Mouse (Mus musculus): ENCODE data around the gene Figla.
A peak's percentile ranks its signal among the peaks of the same experiment; 100 is the strongest.

Figla gene

DNA sequence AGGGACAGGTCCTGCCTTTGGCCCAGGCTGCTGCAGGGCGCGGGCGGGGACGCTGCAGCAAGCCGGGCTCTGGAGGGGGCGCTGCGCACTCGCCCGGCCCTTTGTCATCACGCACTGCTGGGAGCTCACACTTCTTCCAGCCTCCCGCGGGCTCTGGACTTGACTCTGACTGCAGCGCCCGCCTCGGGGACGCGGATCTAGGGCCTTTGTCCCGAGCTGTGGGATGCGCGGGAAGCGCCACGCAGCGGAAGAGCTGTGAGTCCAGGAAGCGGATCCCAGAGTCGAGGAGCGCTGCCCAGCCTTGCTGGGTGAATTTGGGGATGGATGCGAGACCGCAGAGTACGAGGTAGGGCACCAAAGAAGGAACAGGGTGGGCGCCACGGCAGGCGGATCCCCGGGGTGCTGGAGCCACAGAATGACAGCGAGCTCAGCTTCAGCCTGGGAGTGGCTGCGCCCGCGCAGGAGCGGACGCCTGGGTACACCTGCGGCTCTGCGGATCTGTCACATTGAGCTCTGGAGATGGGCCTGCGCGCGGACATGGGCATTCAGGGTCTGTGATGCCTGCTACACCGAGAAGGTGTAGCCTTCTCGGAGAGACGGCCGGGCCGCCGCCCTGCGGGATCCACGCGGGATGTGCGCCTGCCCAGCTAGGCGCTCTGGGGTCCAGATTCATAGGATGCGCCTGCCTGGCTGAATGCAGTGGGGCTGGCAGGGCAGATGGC lies 12.8 kb downstream of the Figla start, which contains the start of gene Add2:
Add2 (plus strand) TSS at position 81 of the 722 bp plus-strand sequence.
- peak; percentile 55 to 69 for DNase-seq

DNA sequence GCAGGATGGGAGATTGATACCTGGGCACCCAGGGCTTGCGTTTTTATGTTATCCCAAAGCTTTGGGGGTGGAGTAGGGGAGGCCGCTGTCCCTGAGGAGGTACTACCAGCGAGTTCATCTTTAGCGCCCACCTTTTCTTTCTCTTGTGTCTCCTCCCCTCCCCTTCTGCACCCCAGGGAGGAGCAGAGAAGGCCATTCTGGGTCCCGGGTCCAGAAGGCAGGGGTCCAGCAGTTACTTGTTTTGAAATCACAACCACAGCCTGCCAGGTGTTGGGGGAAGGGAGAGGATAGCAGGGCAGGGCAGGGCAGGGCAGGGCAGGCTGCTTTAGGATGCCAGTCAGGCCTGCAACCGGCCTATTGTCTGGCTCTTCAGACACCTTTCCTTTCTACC lies 13.3 kb downstream of the Figla start:
- DNase-seq, result no peak

DNA sequence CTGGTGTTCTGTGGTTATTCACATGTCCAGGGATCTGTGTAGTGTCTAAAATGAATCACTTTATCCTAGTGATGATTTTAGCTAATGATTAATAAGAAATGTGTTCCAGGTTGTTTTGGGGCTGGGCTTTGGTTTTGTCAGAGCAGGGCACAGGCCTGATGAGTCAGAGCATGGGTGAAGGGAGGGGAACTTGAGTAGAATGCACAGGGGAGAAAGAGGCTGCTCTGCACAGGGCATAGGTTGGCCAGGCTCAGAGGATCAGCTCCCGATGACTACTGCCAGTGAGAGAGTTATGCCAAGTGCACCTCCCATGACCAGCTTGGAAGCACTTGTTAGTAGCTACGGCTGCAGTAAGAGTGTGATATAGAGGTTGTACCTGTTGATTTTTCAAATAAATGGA lies 15.6 kb downstream of the Figla start:
- DNase-seq, result no peak

DNA sequence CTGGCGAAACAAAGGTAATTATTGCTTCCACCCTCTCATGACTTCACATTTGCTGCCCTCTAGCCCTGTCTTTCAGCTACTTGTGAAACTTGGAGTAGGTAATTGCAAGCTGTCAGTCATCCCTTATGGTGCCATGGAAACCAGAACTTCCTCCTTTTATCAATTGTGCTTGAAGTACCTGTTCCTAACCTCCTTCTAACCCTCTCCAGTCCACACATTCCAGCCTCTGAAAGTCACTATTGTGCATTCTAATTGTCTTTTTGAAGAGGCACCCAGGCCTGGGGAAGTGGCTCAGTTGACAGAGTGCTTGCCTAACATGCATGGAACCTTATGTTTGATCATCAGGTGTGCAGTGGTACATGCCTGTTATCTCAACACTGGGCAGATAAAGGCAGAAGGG lies 17.7 kb downstream of the Figla start:
- no peak for DNase-seq

DNA sequence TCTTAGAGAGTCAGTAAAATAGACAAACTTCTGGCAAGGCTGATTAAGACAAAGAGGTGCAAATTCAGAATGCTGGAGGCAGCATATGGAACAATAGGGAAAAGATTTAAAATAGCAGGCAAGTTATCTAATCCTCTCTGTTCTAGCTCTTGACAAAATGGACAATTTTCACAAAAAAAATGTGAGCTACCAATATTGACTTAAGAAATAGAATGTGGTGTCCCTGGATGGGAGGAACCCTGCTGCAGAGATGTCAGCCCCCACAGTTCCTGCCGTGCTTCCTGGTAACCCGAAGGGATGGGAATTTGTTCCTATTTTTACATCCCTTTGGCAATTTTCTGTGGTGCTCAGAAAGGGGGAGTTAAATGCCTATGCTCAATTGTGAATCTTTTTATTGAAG lies 22.9 kb downstream of the Figla start:
- DNase-seq, result no peak

DNA sequence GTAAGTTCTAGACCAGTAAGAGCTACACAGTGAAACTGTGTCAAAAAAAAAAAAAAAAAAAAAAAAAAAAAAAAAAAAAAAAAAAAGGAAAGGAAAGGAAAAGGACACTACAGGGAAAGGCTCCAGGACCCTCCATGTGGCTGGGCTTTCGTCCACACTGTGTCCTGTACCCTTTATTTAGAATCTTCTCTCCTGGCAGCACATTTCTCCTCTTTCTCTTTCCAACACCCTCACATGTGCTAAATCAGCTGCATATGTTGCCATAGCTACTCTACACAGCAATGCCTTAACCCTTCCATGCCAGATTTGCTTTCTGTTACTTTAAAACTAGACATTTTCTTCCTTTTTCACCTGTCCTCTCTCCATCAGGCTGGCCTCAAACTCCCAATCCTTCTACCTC lies 24.2 kb downstream of the Figla start:
- DNase-seq, result no peak

DNA sequence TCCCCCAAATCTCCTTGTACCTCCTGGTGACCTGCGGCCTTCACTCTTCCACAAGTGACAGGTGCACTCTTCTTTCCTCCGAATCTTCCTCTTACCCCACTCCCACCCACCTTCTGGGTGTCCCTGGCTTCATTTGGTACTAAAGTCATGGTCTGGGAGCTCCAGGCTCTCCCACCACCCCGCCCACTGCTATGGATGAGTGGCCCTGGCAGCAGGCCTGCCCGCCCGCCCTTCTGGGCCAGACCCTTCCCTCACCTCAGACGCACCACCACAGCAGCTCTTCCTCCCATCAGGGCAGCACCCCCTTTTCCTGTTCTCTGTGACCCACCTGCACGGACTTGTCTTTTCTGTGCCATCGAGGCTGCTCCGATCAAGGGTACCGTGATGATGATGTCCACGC lies 31.5 kb downstream of the Figla start:
- DNase-seq, result peak; percentile 29 to 47

DNA sequence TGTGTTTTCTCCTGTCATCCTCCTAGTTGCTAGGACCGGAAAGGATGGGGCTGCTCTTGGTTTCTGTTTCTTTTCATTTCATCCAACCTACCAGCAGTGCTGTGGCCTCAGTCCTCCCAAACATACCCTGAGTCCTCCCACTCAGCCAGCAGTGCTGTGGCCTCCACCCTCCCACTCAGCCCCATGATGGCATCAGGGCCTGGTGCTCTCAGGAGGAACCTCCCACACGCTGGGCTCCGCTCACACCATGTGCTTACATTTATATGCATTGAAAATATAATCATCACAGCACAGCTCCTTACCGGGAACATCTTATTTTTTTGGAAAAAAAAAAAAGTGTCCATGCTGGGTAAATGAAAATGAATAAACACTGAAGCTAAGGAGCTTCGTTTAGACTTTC lies 32.5 kb downstream of the Figla start:
- DNase-seq, result peak; percentile 20 to 36

DNA sequence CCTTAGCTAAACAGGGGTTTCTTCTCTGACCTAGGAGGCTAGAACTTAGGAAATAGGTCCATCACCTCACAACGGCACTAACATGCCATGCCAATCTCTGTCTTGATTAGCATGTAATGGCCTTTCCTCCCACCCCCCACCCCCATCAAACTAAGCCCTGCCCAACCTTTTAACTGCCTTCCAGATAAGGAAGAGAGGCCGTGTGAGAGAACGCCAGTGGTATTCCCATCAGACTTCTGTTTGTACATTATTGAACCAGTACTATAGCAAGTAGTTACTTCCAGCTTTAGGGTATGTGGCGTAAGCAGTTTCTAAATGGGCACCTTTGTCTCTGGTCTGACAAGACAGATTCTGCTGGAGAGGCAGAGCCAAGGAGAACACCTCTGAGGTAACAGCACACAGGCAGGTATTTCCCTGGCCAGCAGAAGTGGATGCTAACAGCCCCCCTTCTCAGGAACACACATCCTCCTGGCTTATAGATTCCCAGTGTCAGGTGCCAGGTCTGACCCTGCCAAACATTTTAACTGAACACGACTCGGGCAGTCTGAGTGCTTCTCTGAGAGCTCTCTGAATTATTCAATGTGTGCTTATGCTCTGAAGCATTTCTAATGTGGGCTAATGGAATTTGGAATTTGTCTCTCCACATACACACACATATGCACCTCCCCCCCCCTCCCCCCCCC lies 34.8 kb downstream of the Figla start:
- DNase-seq, result no peak

DNA sequence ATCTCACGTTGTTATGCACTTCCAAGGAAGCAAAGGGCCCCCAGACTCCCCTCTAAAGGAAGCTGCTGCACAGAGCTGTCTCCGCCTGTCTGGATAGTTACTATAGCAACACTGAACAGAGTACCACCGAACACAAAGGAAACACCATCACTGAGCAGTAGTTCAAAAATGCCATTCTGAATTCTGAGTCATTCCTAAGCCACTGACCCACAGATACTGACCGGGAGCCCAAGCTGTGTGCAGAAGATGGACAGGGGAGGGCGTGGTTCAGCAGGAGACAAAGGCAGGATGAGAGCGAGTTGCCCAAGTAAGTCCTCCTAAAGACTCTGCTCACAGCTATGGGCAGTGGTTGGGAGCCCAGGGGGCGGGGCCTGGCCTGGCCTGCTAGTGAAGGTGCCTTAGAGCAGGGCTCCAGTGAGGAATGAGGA lies 36.1 kb downstream of the Figla start:
- peak; percentile 29 to 49 for DNase-seq

DNA sequence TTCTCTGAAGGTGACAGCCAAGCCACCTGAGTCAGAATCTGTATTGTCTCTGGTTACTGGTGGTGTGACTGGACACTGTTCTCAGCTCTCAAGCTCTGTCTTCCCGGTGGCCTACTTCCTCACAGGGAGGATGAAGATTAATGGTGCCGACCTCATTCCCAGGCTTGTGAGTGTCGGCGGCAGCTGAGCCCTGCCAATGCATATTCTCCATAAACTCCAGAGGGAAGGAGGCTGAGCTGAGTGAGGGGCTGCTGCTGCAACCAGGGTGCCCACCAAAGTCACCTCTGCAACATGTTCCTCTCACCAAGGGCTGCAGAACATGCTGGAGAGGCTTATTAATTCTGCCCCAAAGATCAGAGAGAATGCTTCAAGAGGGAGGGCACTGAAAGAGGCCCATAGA lies 36.6 kb downstream of the Figla start:
- no peak for DNase-seq

DNA sequence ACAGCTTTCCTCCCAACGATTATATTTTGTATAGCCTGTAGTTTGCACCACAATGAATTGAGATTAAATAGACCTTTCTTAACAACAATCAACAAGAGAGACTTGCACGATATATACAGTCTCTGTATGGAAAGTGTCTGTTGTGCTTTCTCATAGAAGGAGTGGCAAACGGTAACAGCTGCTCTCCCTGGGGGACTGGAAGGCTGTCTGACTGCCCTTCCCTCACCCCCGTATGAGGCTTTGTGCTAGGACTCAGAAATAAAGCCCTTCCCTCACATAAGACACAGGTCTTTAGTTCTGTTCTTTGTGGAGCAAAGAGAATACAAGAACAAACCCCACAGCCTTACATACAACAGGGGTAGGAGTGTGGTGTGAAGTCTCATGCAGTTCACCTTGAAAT lies 37.1 kb downstream of the Figla start:
- DNase-seq, result no peak

DNA sequence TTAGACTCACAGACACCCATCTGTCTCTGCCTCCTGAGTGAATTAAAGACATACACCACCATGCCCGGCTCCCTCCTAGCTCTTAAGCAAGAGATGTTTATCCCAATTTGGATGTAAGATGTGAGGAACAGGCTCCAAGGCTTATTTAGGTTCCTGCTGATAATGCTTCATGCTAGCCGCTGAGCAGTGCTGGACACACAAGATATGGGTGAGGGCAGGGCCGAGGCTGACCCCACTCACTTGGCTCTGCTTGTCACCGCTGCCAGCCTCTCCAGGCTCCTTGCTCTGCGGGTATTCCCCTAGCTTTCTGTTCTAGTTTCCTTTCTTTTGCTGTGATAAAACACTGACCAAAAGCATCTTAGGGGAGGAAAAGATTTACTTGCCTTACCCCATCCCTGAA lies 37.6 kb downstream of the Figla start:
- no peak for DNase-seq

DNA sequence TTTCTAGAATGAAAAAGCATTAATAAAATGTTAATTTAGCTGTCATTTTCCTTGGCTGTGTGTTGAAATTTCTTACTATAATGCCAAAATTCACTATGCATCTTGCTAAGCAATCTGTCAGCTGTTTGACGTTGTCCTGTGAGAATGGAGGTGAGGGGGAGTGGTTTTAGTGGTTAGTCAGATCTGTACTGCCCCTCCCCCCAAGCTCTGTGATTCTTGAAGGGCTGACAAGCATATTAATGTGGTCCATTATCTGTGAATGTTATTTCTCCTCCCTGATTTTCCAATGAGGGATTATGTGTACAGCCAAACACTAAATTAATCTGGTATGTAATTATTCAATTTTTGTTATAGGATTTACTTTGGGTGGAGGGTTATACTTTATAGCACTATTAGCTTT lies 42.5 kb downstream of the Figla start:
- no peak for DNase-seq

DNA sequence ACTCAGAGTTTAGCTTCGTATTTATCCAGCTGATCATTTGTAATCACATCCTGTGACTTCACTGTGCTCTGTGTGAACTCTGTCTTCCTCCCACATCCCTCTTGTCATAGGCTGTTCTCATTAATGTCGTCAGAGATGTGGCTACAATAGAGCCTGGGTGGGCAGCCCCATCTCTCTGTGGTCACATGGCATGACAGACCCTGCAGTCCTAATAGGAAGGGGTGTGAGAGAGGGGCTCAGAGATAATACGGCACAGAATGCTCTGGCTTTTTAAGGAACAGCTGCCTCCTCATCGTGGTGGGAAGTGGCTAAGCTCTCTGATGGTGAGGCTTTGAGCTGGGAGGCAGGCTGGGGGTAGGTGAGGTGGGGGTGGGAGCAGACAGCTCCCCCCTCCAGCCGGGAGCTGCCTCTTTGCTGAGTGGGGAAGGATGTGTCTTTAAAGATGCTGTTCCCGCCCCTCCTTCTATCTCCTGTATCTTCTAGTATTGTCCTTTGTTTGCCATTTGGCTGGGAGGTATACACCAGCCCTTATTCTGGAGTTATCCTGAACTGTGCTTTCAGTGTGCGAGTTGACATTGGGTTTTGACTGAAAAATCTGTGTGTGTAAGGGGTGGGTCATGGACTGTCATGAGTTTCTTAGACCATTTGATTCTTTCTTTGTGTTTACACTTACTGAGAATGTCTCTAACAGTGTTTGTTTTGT lies 43.3 kb downstream of the Figla start:
- DNase-seq, result no peak

DNA sequence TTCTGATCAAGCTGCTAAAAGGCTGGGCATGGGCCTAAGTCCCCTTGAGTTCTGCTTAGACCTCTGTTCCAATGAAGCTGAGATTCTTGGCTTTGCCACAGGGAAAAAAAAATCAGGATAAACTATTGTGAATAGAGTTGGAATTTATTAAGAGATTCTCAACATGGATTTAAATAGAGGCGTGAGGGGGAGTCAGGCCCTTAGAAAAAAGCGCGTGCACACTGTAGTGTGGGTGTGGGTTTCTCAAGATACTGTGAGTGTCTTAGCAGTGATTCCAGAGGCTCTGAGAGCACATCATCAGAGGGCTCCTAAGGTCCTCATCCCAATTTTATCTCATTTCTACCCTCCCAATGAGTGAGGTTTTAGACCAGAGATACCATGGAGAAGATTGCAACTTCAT lies 44.2 kb downstream of the Figla start:
- no peak for DNase-seq

DNA sequence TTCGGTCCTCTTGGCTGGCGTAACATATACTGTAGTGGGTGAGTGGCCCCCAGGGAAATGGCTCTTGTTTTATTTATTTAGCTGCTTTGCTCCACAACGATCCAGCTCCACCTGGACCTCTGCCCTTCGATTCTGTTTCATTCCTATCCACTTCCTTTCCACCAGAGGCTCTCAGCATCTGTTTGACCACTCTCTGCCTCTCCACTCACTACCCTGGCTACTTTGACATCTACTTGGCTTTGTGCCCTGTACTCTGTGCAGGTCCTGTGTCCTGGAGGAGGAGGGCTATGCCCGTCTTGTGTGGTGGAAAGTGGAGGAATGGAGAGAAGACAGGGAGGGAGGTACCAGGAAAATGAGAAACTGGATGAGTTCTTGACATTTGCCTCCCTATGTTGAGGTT lies 46.3 kb downstream of the Figla start:
- DNase-seq, result no peak

DNA sequence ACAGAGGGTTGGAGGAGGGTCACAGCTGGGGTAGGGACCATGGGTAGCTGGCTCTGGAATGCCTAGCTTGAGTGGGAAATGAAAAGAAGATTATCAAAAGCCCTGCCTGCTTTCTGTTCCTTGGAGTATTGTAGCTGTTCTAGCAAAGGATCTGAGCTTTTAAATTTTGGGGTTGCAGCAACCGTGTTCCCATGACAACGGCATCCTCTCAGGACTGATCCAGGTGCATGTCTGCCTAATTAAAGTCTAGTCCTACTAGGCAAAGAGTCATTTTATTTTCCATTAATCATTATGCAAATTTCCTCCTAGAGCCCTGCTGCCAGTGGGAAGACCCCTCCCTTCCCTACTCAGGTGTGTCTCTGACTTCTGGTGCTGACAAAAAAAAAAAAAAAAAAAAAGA lies 46.7 kb downstream of the Figla start:
- no peak for DNase-seq

DNA sequence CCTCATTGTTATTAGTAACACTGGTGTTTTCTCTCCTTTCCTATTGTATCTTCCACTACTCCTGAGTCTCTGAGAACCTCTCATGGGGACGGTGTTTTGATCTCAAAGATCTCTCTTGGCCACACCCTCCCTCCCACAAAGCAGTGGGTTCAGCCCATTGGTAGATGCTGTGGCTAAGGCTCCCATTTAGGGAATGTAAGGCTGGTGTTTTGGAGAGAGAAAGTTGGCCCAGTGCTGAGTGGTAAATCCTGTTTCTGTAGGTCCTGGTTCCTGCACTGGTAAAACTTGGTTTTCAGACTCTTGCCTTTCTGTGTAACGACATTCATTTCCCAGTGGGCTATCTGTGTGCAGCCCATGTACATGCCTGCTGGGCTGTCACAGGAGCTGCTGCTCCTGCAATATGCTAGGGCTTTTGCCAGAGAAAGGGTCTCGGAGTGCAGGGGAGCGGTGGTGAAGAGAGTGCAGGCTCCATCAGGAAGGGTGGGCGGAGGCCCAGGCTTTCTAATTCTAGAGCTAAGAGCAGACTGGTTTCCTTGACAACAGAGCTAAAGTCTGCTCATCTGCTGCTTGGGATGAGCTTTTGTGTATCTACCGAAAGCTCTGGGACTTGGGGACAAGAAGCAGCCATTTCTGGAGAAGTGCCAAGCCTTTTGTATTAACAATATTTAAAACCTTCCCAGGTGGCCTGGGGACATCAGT lies 48.5 kb downstream of the Figla start:
- no peak for DNase-seq

DNA sequence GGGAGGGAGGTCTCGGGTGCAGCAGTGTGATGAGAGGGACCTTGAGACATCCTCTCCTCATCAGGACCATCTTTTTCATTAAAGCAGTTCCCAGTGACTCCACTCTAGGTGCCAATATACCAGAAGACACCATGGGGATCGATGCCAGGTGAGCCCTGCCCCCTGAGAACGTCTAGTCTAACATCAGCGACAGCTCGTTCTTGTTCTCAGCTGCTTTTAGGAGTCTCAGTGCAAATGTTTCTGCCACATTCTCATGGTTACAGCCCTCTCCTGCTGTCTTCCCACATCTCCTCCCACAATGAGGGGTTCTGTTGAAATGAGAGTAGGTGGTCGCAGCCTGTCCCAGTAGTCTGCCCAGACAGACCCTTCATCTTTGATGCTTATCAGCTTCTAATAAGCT lies 50.8 kb downstream of the Figla start:
- DNase-seq, result no peak

DNA sequence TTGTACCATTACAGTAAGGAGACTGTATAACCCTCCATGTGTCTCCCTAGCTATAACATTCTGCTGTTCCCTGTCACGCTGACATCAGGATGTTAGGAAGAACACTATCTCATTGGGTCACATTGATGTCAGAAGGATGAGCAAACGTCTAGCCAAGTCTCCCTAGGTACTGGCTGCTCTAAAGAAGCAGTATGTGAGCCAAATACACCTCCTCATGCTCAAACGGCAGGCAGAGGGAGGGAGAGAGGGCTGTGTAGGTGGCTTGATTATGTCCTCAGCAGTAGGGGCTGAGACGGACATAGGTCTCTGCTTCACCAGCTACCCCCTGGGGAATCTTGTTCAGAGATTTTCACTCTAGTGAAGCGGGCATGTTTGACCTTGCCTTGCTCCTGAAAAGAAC lies 51.2 kb downstream of the Figla start:
- no peak for DNase-seq

DNA sequence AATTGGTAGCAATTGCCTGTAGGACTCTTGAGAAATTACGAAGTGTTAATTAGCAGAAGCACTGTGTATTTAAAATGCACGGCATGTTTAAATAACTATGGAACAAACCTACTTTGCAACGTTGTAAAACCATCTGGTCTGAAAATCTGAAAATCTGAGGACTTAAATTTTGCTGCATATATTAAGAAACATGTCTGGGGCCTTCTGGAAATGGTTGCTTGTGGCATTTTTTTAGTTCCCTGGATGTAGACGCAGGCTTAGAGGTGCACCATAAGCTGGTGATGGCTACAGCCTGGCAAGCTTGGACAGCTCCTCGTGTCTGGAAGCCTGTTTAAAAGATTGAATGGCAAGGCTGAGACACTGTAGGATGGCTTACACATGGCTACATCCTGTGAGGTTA lies 53.0 kb downstream of the Figla start:
- DNase-seq, result no peak

DNA sequence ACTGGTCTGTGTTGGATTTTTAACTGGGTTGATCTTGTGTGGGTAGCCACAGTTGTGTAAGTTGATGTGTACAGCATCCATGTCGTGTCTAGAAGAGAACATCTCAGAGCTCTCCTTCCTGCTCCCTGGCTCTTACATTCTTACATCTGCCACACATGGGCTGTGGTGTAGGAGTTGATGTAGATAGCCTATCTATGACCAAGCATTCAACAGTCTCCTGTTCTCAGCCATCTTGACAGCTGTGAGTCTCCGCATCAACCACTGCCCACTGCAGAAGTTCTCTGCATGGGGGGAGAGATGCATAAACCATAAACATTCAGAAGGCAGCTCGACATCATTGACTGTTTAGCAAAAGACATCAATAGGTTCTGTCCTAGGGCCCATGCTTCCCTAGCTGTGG lies 53.9 kb downstream of the Figla start:
- no peak for DNase-seq

DNA sequence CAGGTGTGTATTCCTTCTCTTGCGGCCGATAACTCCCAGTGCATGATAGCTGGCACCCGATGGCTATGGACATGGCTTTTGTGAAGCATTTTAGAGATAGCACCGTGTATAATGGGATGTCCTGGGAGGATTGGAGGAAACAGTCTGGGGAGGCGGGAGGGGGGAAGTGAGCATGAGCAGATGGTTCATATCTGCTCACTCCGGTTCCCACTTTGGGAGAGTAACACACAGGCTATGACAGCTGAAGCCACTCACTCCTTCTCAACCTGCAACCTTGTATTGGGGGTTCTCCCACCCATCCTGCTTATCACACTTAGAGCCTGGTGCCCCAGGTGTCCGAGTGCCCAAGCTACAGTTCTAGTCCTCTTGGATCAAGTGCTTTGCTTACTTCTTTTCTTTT lies 54.3 kb downstream of the Figla start:
- no peak for DNase-seq
